Mouse (Mus musculus) ES-E14 (cell line): ENCODE measurements at regions not wholly inside any gene's neighbourhood (a gene's known extent, or its start where the extent isn't known, plus 50 kb on each side); places are given as distances from the start of the nearest gene placed in this dataset.

Source experiments
- CHD2 ChIP-seq: IDR thresholded peaks from 2 replicates; pipeline ENCODE4 v1.6.1; 2014; ENCODE audit warnings: mild to moderate bottlenecking, low read depth, low read length, inconsistent platforms
- HCFC1 ChIP-seq: IDR thresholded peaks from 2 replicates; pipeline ENCODE4 v1.6.1; 2012; ENCODE audit warnings: low read length, inconsistent platforms, borderline replicate concordance; ENCODE audit not compliant: insufficient read depth
- MAFK ChIP-seq: IDR thresholded peaks from 2 replicates; pipeline ENCODE4 v1.6.1; 2014; ENCODE audit warnings: mild to moderate bottlenecking, low read depth, low read length, inconsistent platforms; ENCODE audit not compliant: insufficient read depth
- ZC3H11A ChIP-seq: IDR thresholded peaks from 2 replicates; pipeline ENCODE4 v1.6.1; 2012; ENCODE audit warnings: low read depth, mild to moderate bottlenecking, inconsistent platforms, low read length, borderline replicate concordance
- ZNF384 ChIP-seq: IDR thresholded peaks from 2 replicates; pipeline ENCODE4 v1.6.1; 2012; ENCODE audit warnings: low read depth, low read length, inconsistent platforms

GRCm38 (mm10) chr16:30791048-30791855 is 191.7 kb downstream of the Fam43a start:
- no peak for TF ChIP-seq HCFC1
- TF ChIP-seq CHD2 = no peak
- TF ChIP-seq ZNF384 = no peak
- no peak for TF ChIP-seq MAFK
- TF ChIP-seq ZC3H11A = no peak
